Mouse (Mus musculus) cerebellum, adult 2 months (tissue): ENCODE measurements around the gene Gm10135. TPM values are rescaled to one million over a fixed set of nuclear protein-coding genes. Genes with fewer than 3 reads are reported as not detected.

ENCODE experiments used
- DNase-seq, 2 experiments: peaks; one replicate each; pipeline ENCODE4 v3.0.0; 2021
- H3K27ac ChIP-seq: fragments of 200-500 bp; 2 replicates; pipeline ENCODE4 v1.5.1; 2012; ENCODE audit warnings: low read length, control low read depth, inconsistent platforms; ENCODE audit not compliant: insufficient read depth
- H3K27me3 ChIP-seq: fragments of 200-500 bp; 2 replicates; pipeline ENCODE4 v1.6.1; 2012; ENCODE audit warnings: inconsistent platforms, mild to moderate bottlenecking, low read length, moderate library complexity; ENCODE audit not compliant: control insufficient read depth, insufficient read depth
- H3K4me1 ChIP-seq: fragments of 200-500 bp; 2 replicates; pipeline ENCODE4 v1.6.1; 2011; ENCODE audit warnings: low read length; ENCODE audit not compliant: control insufficient read depth, insufficient read depth
- H3K4me3 ChIP-seq: fragments of 200-500 bp; replicated peaks from 2 replicates; pipeline ENCODE3; 2011; ENCODE audit warnings: mild to moderate bottlenecking, low read depth, low read length, control low read depth; ENCODE audit not compliant: insufficient read depth
- CTCF ChIP-seq: fragments of 200-500 bp; IDR thresholded peaks from 2 replicates; pipeline ENCODE4 v1.5.1; 2011; ENCODE audit warnings: low read depth, mild to moderate bottlenecking, control low read depth, low read length, moderate library complexity, borderline replicate concordance; ENCODE audit not compliant: insufficient read depth
- POLR2A ChIP-seq: fragments of 200-500 bp; IDR thresholded peaks from 2 replicates; pipeline ENCODE4 v1.6.1; 2011; ENCODE audit warnings: low read length, control low read depth, borderline replicate concordance; ENCODE audit not compliant: insufficient read depth
- whole genome bisulfite sequencing: fragments of 180-500 bp; shearing (Covaris S2); methylation state at CpG from one replicate; pipeline ENCODE4 v1.1.7; 2018; 5-methylcytosine and 5-hydroxymethylcytosine counted together
- polyA plus RNA-seq: library from polyadenylated mRNA; depleted of rRNA; stranded (reverse); fragments of >200 nt; gene quantifications from 2 replicates; pipeline ENCODE4 v1.2.3, GENCODE M21; 2012; rRNA removed

The Gm10135 gene
- polyA plus RNA-seq, 1 experiment = not detected

- peaks cover 5% of the 10 kb centered on the region; the same call in 1 of the 2 replicates for H3K4me1 ChIP-seq
- 95% methylated on average over 3 of the region's 3 CpGs for WGBS
- no peak overlapping the region for H3K4me3 ChIP-seq
- H3K27ac ChIP-seq = no peak overlapping the region
- H3K27me3 ChIP-seq = no peaks in the 10 kb centered on the region
- no peak for DNase-seq
- TF ChIP-seq CTCF (no peak), POLR2A (no peak)
Measured at GRCm38 (mm10) chr5:72922796-72923195, 51.7 kb downstream of the Gm10135 start.

GRCm38 (mm10) chr5:72921171-72921570, 53.3 kb downstream of the Gm10135 start:
- peaks cover 10% of the 10 kb centered on the region for H3K4me1 ChIP-seq
- no peak overlapping the region for H3K27ac ChIP-seq
- H3K27me3 ChIP-seq = no peaks in the 10 kb centered on the region
- WGBS = 92% methylated on average over 8 of the region's 8 CpGs
- DNase-seq = no peak
- TF ChIP-seq POLR2A = no peak
- TF ChIP-seq CTCF = no peak
- no peak overlapping the region for H3K4me3 ChIP-seq

GRCm38 (mm10) chr5:72920416-72920815, 54.1 kb downstream of the Gm10135 start:
- peaks cover 11% of the 10 kb centered on the region for H3K4me1 ChIP-seq
- H3K4me3 ChIP-seq = no peak overlapping the region
- TF ChIP-seq POLR2A (no peak), CTCF (no peak)
- 14% methylated on average over 4 of the region's 4 CpGs for WGBS
- peak in 1 of 2 experiments; percentile 36 for DNase-seq
- no peaks in the 10 kb centered on the region for H3K27me3 ChIP-seq
- H3K27ac ChIP-seq = no peak overlapping the region

- H3K27me3 ChIP-seq = no peaks in the 10 kb centered on the region
- WGBS = 46% methylated on average over 1 of the region's 1 CpGs
- peaks cover 11% of the 10 kb centered on the region for H3K4me1 ChIP-seq
- no peak overlapping the region for H3K27ac ChIP-seq
- no peak for DNase-seq
- no peak overlapping the region for H3K4me3 ChIP-seq
- TF ChIP-seq CTCF (no peak), POLR2A (no peak)
Measured at GRCm38 (mm10) chr5:72916851-72917250, 57.7 kb downstream of the Gm10135 start.

GRCm38 (mm10) chr5:72916048-72916447, 58.5 kb downstream of the Gm10135 start:
- H3K27me3 ChIP-seq = no peaks in the 10 kb centered on the region
- no peak for TF ChIP-seq POLR2A
- no peak for TF ChIP-seq CTCF
- 37% methylated on average over 4 of the region's 4 CpGs for WGBS
- DNase-seq = no peak
- no peak overlapping the region for H3K27ac ChIP-seq
- peaks cover 8% of the 10 kb centered on the region for H3K4me1 ChIP-seq
- H3K4me3 ChIP-seq = peak overlapping the region; percentile 7

Other genes starting within 250 kb of the Gm10135 start
- gene Txk, start 221.9 kb downstream of the Gm10135 start, polyA plus RNA-seq = 0.03 and 0.05 TPM in 2 replicates
- gene Tec, start 106.2 kb downstream of the Gm10135 start, polyA plus RNA-seq = 1.8 and 2.5 TPM in 2 replicates
- gene Slain2, start 60.4 kb downstream of the Gm10135 start, polyA plus RNA-seq = 15.4 and 16.2 TPM in 2 replicates
- gene Slc10a4, start 32.2 kb upstream of the Gm10135 start, polyA plus RNA-seq = 7.6 and 10.9 TPM in 2 replicates